ENCODE assay signal across 19 mouse cellular contexts in genomic region chr2:125921273-125921672, GRCm38 (mm10).
DNase-seq lines count a peak whose midpoint lies in the region; ATAC-seq and TF ChIP-seq lines count a peak whose summit lies in the region.
"Had no signal": no experiment of that assay in that cellular context is flagged by ENCODE, and none has a peak within 500 bp of the region (broad histone marks: within the 10 kb centered on the region; RNA-seq: fewer than 3 reads in every experiment).

No protein-coding gene starts in this region.

- H3K4me1 ChIP-seq in hindbrain, postnatal 0 days (ENCODE audit: insufficient read depth, low read length), result no peaks in the 10 kb centered on the region
- peaks cover 4% of the 10 kb centered on the region; the same call in 1 of the 2 replicates for H3K4me1 ChIP-seq in hindbrain, embryonic 12.5 days
- 0 out of 2 replicates have a peak, but pooled peaks cover 6% of the 10 kb centered on the region for H3K4me1 ChIP-seq in stomach, embryonic 14.5 days (ENCODE audit: control insufficient read depth, insufficient read depth, low read length)
- no peaks in the 10 kb centered on the region; the same call in 1 of the 2 replicates for H3K4me1 ChIP-seq in stomach, postnatal 0 days (replicated peaks; ENCODE audit: control insufficient read depth, insufficient read depth)
- no peaks in the 10 kb centered on the region for H3K4me1 ChIP-seq in stomach, embryonic 15.5 days
- no peaks in the 10 kb centered on the region for H3K4me1 ChIP-seq in midbrain, embryonic 15.5 days

- no peaks in the 10 kb centered on the region for H3K9me3 ChIP-seq in hindbrain, postnatal 0 days (ENCODE audit: low read length)
- no peaks in the 10 kb centered on the region for H3K9me3 ChIP-seq in hindbrain, embryonic 12.5 days (replicated peaks)
- no peaks in the 10 kb centered on the region for H3K9me3 ChIP-seq in stomach, embryonic 14.5 days (ENCODE audit: control insufficient read depth, low read depth, low read length)
- H3K9me3 ChIP-seq in stomach, postnatal 0 days (ENCODE audit: control insufficient read depth, low read length), result no peaks in the 10 kb centered on the region
- H3K9me3 ChIP-seq in stomach, embryonic 15.5 days, result no peaks in the 10 kb centered on the region
- no peaks in the 10 kb centered on the region for H3K9me3 ChIP-seq in midbrain, embryonic 15.5 days
- H3K9me3 ChIP-seq: forebrain, embryonic 12.5 days; hindbrain, embryonic 13.5 days; kidney, embryonic 15.5 days; limb, embryonic 13.5 days had no signal

- no peaks in the 10 kb centered on the region for H3K36me3 ChIP-seq in hindbrain, postnatal 0 days (ENCODE audit: insufficient read depth, low read length)
- H3K36me3 ChIP-seq in hindbrain, embryonic 12.5 days, result 0 out of 2 replicates have a peak, but pooled peaks cover 3% of the 10 kb centered on the region
- H3K36me3 ChIP-seq in stomach, embryonic 14.5 days (ENCODE audit: control insufficient read depth, insufficient read depth, low read length), result no peaks in the 10 kb centered on the region
- H3K36me3 ChIP-seq in stomach, postnatal 0 days (ENCODE audit: control insufficient read depth, insufficient read depth, low read length), result peaks cover 2% of the 10 kb centered on the region; the same call in 1 of the 2 replicates
- no peaks in the 10 kb centered on the region for H3K36me3 ChIP-seq in stomach, embryonic 15.5 days
- H3K36me3 ChIP-seq in midbrain, embryonic 15.5 days (replicated peaks), result no peaks in the 10 kb centered on the region
- H3K36me3 ChIP-seq: forebrain, embryonic 12.5 days; hindbrain, embryonic 13.5 days had no signal

- H3K27me3 ChIP-seq in hindbrain, postnatal 0 days (ENCODE audit: insufficient read depth, low read length), result no peaks in the 10 kb centered on the region
- no peaks in the 10 kb centered on the region for H3K27me3 ChIP-seq in hindbrain, embryonic 12.5 days
- no peaks in the 10 kb centered on the region for H3K27me3 ChIP-seq in stomach, embryonic 14.5 days (ENCODE audit: control insufficient read depth, insufficient read depth, low read length)
- H3K27me3 ChIP-seq in stomach, postnatal 0 days (ENCODE audit: control insufficient read depth, insufficient read depth, low read length), result no peaks in the 10 kb centered on the region
- no peaks in the 10 kb centered on the region for H3K27me3 ChIP-seq in stomach, embryonic 15.5 days (replicated peaks)
- no peaks in the 10 kb centered on the region for H3K27me3 ChIP-seq in midbrain, embryonic 15.5 days (replicated peaks)
- H3K27me3 ChIP-seq: forebrain, embryonic 12.5 days; hindbrain, embryonic 13.5 days; kidney, embryonic 15.5 days; limb, embryonic 13.5 days had no signal

- no peak overlapping the region for H3K9ac ChIP-seq in hindbrain, postnatal 0 days (replicated peaks; ENCODE audit: low read length)
- no peak overlapping the region for H3K9ac ChIP-seq in hindbrain, embryonic 12.5 days
- no peak overlapping the region for H3K9ac ChIP-seq in stomach, embryonic 14.5 days (replicated peaks; ENCODE audit: low read depth, low read length)
- no peak overlapping the region for H3K9ac ChIP-seq in stomach, postnatal 0 days (ENCODE audit: low read length)
- no peak overlapping the region for H3K9ac ChIP-seq in stomach, embryonic 15.5 days
- H3K9ac ChIP-seq in midbrain, embryonic 15.5 days, result no peak overlapping the region
- H3K9ac ChIP-seq: forebrain, embryonic 12.5 days; hindbrain, embryonic 13.5 days; kidney, embryonic 15.5 days; limb, embryonic 13.5 days; liver, embryonic 14.5 days had no signal

- TF ChIP-seq CTCF in hindbrain, postnatal 0 days (IDR thresholded peaks at IDR 0.05; ENCODE audit: low read depth), result no peak
- TF ChIP-seq CTCF in stomach, postnatal 0 days (IDR thresholded peaks at IDR 0.05; ENCODE audit: low read depth), result no peak

- no peak overlapping the region for H3K27ac ChIP-seq in hindbrain, postnatal 0 days
- H3K27ac ChIP-seq in hindbrain, embryonic 12.5 days, result no peak overlapping the region
- H3K27ac ChIP-seq in stomach, embryonic 14.5 days (ENCODE audit: low read length), result no peak overlapping the region
- H3K27ac ChIP-seq in stomach, postnatal 0 days (replicated peaks), result no peak overlapping the region
- H3K27ac ChIP-seq in stomach, embryonic 15.5 days, result no peak overlapping the region
- H3K27ac ChIP-seq in midbrain, embryonic 15.5 days, result no peak overlapping the region
- H3K27ac ChIP-seq: forebrain, embryonic 12.5 days; hindbrain, embryonic 13.5 days; kidney, embryonic 15.5 days; limb, embryonic 13.5 days; liver, embryonic 14.5 days had no signal

- WGBS in hindbrain, postnatal 0 days, result 21% methylated on average over 5 of the region's 5 CpGs
- WGBS in hindbrain, embryonic 12.5 days, result 27% methylated on average over 5 of the region's 5 CpGs
- 50% methylated on average over 5 of the region's 5 CpGs for whole genome bisulfite sequencing in stomach, embryonic 14.5 days
- 34% methylated on average over 5 of the region's 5 CpGs for WGBS in stomach, postnatal 0 days
- 53% methylated on average over 5 of the region's 5 CpGs for WGBS in stomach, embryonic 15.5 days
- 32% methylated on average over 5 of the region's 5 CpGs for WGBS in midbrain, embryonic 15.5 days

- TF ChIP-seq EP300 in stomach, postnatal 0 days (optimal IDR thresholded peaks at IDR 0.05), result no peak

- peak; percentile 81; the same call in 1 of the 2 replicates for ATAC-seq in cerebellum, adult (ENCODE audit: insufficient number of reproducible peaks, low FRiP score, low TSS enrichment)
- ATAC-seq in hindbrain, postnatal 0 days, result no peak
- ATAC-seq in hindbrain, embryonic 12.5 days (ENCODE audit: low FRiP score), result no peak
- peak; percentile 75; the same call in 1 of the 2 replicates for ATAC-seq in stomach, embryonic 14.5 days (ENCODE audit: insufficient number of reproducible peaks, insufficient read depth, low FRiP score, low read depth)
- ATAC-seq in stomach, postnatal 0 days (ENCODE audit: low FRiP score, low TSS enrichment), result no peak
- peak; percentile 43; the same call in 1 of the 2 replicates for ATAC-seq in stomach, embryonic 15.5 days (ENCODE audit: insufficient read depth, low FRiP score, low read depth)
- ATAC-seq in midbrain, embryonic 15.5 days (replicated peaks), result no peak
- ATAC-seq: intestine, postnatal 0 days had no signal

- no peak overlapping the region for H3K4me2 ChIP-seq in hindbrain, postnatal 0 days (ENCODE audit: low read depth, low read length)
- no peak overlapping the region for H3K4me2 ChIP-seq in hindbrain, embryonic 12.5 days (replicated peaks)
- H3K4me2 ChIP-seq in stomach, embryonic 14.5 days (replicated peaks; ENCODE audit: low read depth, low read length), result no peak overlapping the region
- no peak overlapping the region for H3K4me2 ChIP-seq in stomach, postnatal 0 days (replicated peaks; ENCODE audit: low read depth)
- H3K4me2 ChIP-seq in stomach, embryonic 15.5 days, result no peak overlapping the region
- no peak overlapping the region for H3K4me2 ChIP-seq in midbrain, embryonic 15.5 days
- H3K4me2 ChIP-seq: forebrain, embryonic 12.5 days; hindbrain, embryonic 13.5 days; kidney, embryonic 15.5 days; limb, embryonic 13.5 days had no signal

- no peak overlapping the region for H3K4me3 ChIP-seq in hindbrain, postnatal 0 days (ENCODE audit: low read length)
- H3K4me3 ChIP-seq in hindbrain, embryonic 12.5 days, result no peak overlapping the region
- no peak overlapping the region for H3K4me3 ChIP-seq in stomach, embryonic 14.5 days (ENCODE audit: low read depth, low read length)
- H3K4me3 ChIP-seq in stomach, postnatal 0 days (ENCODE audit: low read depth, low read length), result no peak overlapping the region
- H3K4me3 ChIP-seq in stomach, embryonic 15.5 days (replicated peaks), result no peak overlapping the region
- no peak overlapping the region for H3K4me3 ChIP-seq in midbrain, embryonic 15.5 days
- H3K4me3 ChIP-seq: forebrain, embryonic 12.5 days; hindbrain, embryonic 13.5 days; kidney, embryonic 15.5 days; limb, embryonic 13.5 days; myocyte had no signal

- DNase-seq in cerebellum, adult 11 months, result no peak
- peak; percentile 12 for DNase-seq in hindbrain, postnatal 0 days (ENCODE audit: low spot score)
- no peak for DNase-seq in stomach, postnatal 0 days (ENCODE audit: low spot score)
- DNase-seq: adrenal gland, adult 2 months; gastrocnemius, postnatal 25 days; midbrain, embryonic 14.5 days; thymus, adult 2 months had no signal

Comparison
In these comparisons a context has a peak if more than half of its experiments do, and no peak if none do; other contexts are left out.
1. ATAC-seq: peak in cerebellum, adult (single experiment), stomach, embryonic 14.5 days (single experiment) and stomach, embryonic 15.5 days (single experiment); none in hindbrain, postnatal 0 days (single experiment), hindbrain, embryonic 12.5 days (single experiment), stomach, postnatal 0 days (single experiment) and midbrain, embryonic 15.5 days (single experiment).